Mouse (Mus musculus) gastrocnemius, adult 2 months (tissue): ENCODE measurements around the gene 3110082I17Rik. TPM values are rescaled to one million over a fixed set of nuclear protein-coding genes. Genes with fewer than 3 reads are reported as not detected.

Source experiments
- DNase-seq: peaks from one replicate; pipeline ENCODE4 v3.0.0; 2022
- H3K27ac ChIP-seq: fragments of 200-600 bp; 2 replicates; pipeline ENCODE4 v1.8.1; 2022; ENCODE audit warnings: mild to moderate bottlenecking
- H3K4me3 ChIP-seq: fragments of 200-600 bp; 2 replicates; pipeline ENCODE4 v1.8.1; 2022; ENCODE audit warnings: mild to moderate bottlenecking, moderate library complexity
- CTCF ChIP-seq: fragments of 200-600 bp; IDR thresholded peaks from 2 replicates; pipeline ENCODE4 v1.8.1; 2022; ENCODE audit warnings: antibody characterized with exemption, mild to moderate bottlenecking, moderate library complexity
- intact Hi-C: fragments of 180-260 bp; cut with DNase I; formaldehyde crosslinking; loops from one replicate; pipeline ENCODE4 v1.15.1; 2025
- total RNA-seq, 2 experiments: library from RNA; stranded (reverse); gene quantifications; 2 replicates each; pipeline ENCODE4 v1.2.3; 2021

The 3110082I17Rik gene
- total RNA-seq, 2 experiments from 2014 or later = 7.9 to 10.3 TPM

GRCm38 (mm10) chr5:139480406-139480805 is 20.1 kb upstream of the 3110082I17Rik start:
- intact Hi-C loops = no loop called here
- no peak overlapping the region for H3K27ac ChIP-seq
- no peak overlapping the region for H3K4me3 ChIP-seq
- no peak for TF ChIP-seq CTCF
- no peak for DNase-seq

- peak; percentile 26 for DNase-seq
- Histone ChIP-seq H3K27ac (no peak overlapping the region), H3K4me3 (no peak overlapping the region)
- no peak for TF ChIP-seq CTCF
- intact Hi-C loops = no loop called here
Measured at GRCm38 (mm10) chr5:139479088-139479487, 18.8 kb upstream of the 3110082I17Rik start.

- no peak for TF ChIP-seq CTCF
- Histone ChIP-seq H3K4me3 (no peak overlapping the region), H3K27ac (no peak overlapping the region)
- intact Hi-C loops = no loop called here
- no peak for DNase-seq
Measured at GRCm38 (mm10) chr5:139474741-139475140, 14.4 kb upstream of the 3110082I17Rik start.

GRCm38 (mm10) chr5:139467998-139468397 is 7.7 kb upstream of the 3110082I17Rik start:
- H3K4me3 ChIP-seq = no peak overlapping the region
- intact Hi-C loops = loop anchor here (5.0 kb wide), 1 partner anchor 126 kb away; no protein-coding TSS in a partner anchor
- peak; percentile 48 for TF ChIP-seq CTCF
- no peak overlapping the region for H3K27ac ChIP-seq
- DNase-seq = no peak

- intact Hi-C loops = loop anchor here (5.0 kb wide), 1 partner anchor 124 kb away; no protein-coding TSS in a partner anchor
- TF ChIP-seq CTCF = no peak
- H3K27ac ChIP-seq = no peak overlapping the region
- DNase-seq = no peak
- no peak overlapping the region for H3K4me3 ChIP-seq
Measured at GRCm38 (mm10) chr5:139466801-139467200, 6.5 kb upstream of the 3110082I17Rik start.

GRCm38 (mm10) chr5:139466373-139466772 is 6.0 kb upstream of the 3110082I17Rik start:
- no peak for TF ChIP-seq CTCF
- intact Hi-C loops = loop anchor here (5.0 kb wide), 1 partner anchor 124 kb away; no protein-coding TSS in a partner anchor
- no peak for DNase-seq
- no peak overlapping the region for H3K27ac ChIP-seq
- no peak overlapping the region for H3K4me3 ChIP-seq

- Histone ChIP-seq H3K27ac (no peak overlapping the region), H3K4me3 (no peak overlapping the region)
- DNase-seq = no peak
- intact Hi-C loops = loop anchor here (5.0 kb wide), 3 partner anchors 58 to 123 kb away; partner anchors contain the start of gene C130050O18Rik
- TF ChIP-seq CTCF = no peak
Measured at GRCm38 (mm10) chr5:139464874-139465273, 4.5 kb upstream of the 3110082I17Rik start.

- no peak for DNase-seq
- H3K4me3 ChIP-seq = peak overlapping the region; percentile 91
- H3K27ac ChIP-seq = peak overlapping the region; percentile 84
- intact Hi-C loops = loop anchor here (2.0 to 5.0 kb wide), 3 partner anchors 25 to 98 kb away; partner anchors contain the start of genes C130050O18Rik and Zfand2a
- no peak for TF ChIP-seq CTCF
Measured at GRCm38 (mm10) chr5:139459938-139460337, 389 bp downstream of the 3110082I17Rik start.

GRCm38 (mm10) chr5:139457241-139457640 is 3.1 kb downstream of the 3110082I17Rik start:
- no peak overlapping the region for H3K4me3 ChIP-seq
- intact Hi-C loops = no loop called here
- DNase-seq = no peak
- TF ChIP-seq CTCF = no peak
- H3K27ac ChIP-seq = no peak overlapping the region

- DNase-seq = no peak
- H3K4me3 ChIP-seq = no peak overlapping the region
- intact Hi-C loops = no loop called here
- TF ChIP-seq CTCF = no peak
- H3K27ac ChIP-seq = peak overlapping the region; percentile 20
Measured at GRCm38 (mm10) chr5:139455166-139455565, 5.2 kb downstream of the 3110082I17Rik start.

- intact Hi-C loops = no loop called here
- Histone ChIP-seq H3K27ac (peak overlapping the region; percentile 52), H3K4me3 (no peak overlapping the region)
- TF ChIP-seq CTCF = no peak
- peak; percentile 32 for DNase-seq
Measured at GRCm38 (mm10) chr5:139453031-139453430, 7.3 kb downstream of the 3110082I17Rik start.

GRCm38 (mm10) chr5:139449926-139450325 is 10.4 kb downstream of the 3110082I17Rik start:
- no peak overlapping the region for H3K27ac ChIP-seq
- H3K4me3 ChIP-seq = no peak overlapping the region
- no peak for DNase-seq
- intact Hi-C loops = no loop called here
- TF ChIP-seq CTCF = no peak

- intact Hi-C loops = no loop called here
- no peak for DNase-seq
- TF ChIP-seq CTCF = no peak
- Histone ChIP-seq H3K4me3 (no peak overlapping the region), H3K27ac (no peak overlapping the region)
Measured at GRCm38 (mm10) chr5:139449161-139449791, 11.1 kb downstream of the 3110082I17Rik start.

- Histone ChIP-seq H3K4me3 (no peak overlapping the region), H3K27ac (no peak overlapping the region)
- TF ChIP-seq CTCF = no peak
- intact Hi-C loops = no loop called here
- no peak for DNase-seq
Measured at GRCm38 (mm10) chr5:139448025-139448424, 12.3 kb downstream of the 3110082I17Rik start.
